Mouse (Mus musculus): ENCODE results near the gene Tex45. TPM values are rescaled to one million over a fixed set of nuclear protein-coding genes. Genes with fewer than 3 reads are reported as not detected.

The Tex45 gene
- polyA plus RNA-seq, 1 experiment from 2014 or later, result not detected

- peaks cover 9% of the 10 kb centered on the region; the same call in 1 of the 2 replicates for H3K4me1 ChIP-seq
- no peak overlapping the region for H3K9ac ChIP-seq
- H3K27ac ChIP-seq, result no peak overlapping the region
- no peaks in the 10 kb centered on the region for H3K9me3 ChIP-seq
- no peaks in the 10 kb centered on the region for H3K27me3 ChIP-seq
- no peak overlapping the region for H3K4me2 ChIP-seq (replicated peaks)
- 53% methylated on average over 5 of the region's 5 CpGs for WGBS
- no peak overlapping the region for H3K4me3 ChIP-seq
- peak; percentile 44 for ATAC-seq (ENCODE audit: low FRiP score, low read depth)
- peaks cover 5% of the 10 kb centered on the region for H3K36me3 ChIP-seq
Measured at GRCm38 (mm10) chr8:3464309-3464708, 6.4 kb upstream of the Tex45 start.

- peak; percentile 91 for ATAC-seq (ENCODE audit: low FRiP score, low read depth)
- Histone ChIP-seq H3K4me1 (peaks cover 12% of the 10 kb centered on the region; the same call in 1 of the 2 replicates), H3K9ac (peak within 1 kb of the TSS; percentile 71), H3K36me3 (no peaks in the 10 kb centered on the region), H3K9me3 (no peaks in the 10 kb centered on the region), H3K27me3 (no peaks in the 10 kb centered on the region), H3K4me3 (peak within 1 kb of the TSS; percentile 53), H3K27ac (peak within 1 kb of the TSS; percentile 73; the same call in 1 of the 2 replicates), H3K4me2 (replicated peaks) (peak within 1 kb of the TSS; percentile 67)
- WGBS, result 7% methylated on average over 32 of the region's 32 CpGs
Measured at GRCm38 (mm10) chr8:3467006-3467885, 3.4 kb upstream of the Tex45 start, which contains the start of gene Pex11g. Gene Pex11g, minus strand, starts transcription at chr8:3467680.

GRCm38 (mm10) chr8:3467886-3468545 lies 2.6 kb upstream of the Tex45 start:
- Histone ChIP-seq H3K36me3 (no peaks in the 10 kb centered on the region), H3K9ac (peak overlapping the region; percentile 71), H3K4me1 (peaks cover 12% of the 10 kb centered on the region; the same call in 1 of the 2 replicates), H3K4me2 (replicated peaks) (peak overlapping the region; percentile 67), H3K27me3 (no peaks in the 10 kb centered on the region), H3K4me3 (peak overlapping the region; percentile 53), H3K27ac (peak overlapping the region; percentile 73; the same call in 1 of the 2 replicates), H3K9me3 (no peaks in the 10 kb centered on the region)
- ATAC-seq (ENCODE audit: low FRiP score, low read depth), result no peak
- WGBS, result 53% methylated on average over 9 of the region's 9 CpGs

GRCm38 (mm10) chr8:3468838-3469237 lies 1.8 kb upstream of the Tex45 start:
- H3K9ac ChIP-seq, result no peak overlapping the region
- H3K36me3 ChIP-seq, result no peaks in the 10 kb centered on the region
- 93% methylated on average over 1 of the region's 1 CpGs for whole genome bisulfite sequencing
- H3K4me1 ChIP-seq, result peaks cover 12% of the 10 kb centered on the region; the same call in 1 of the 2 replicates
- H3K9me3 ChIP-seq, result no peaks in the 10 kb centered on the region
- H3K4me3 ChIP-seq, result no peak overlapping the region
- no peak overlapping the region for H3K27ac ChIP-seq
- H3K27me3 ChIP-seq, result no peaks in the 10 kb centered on the region
- ATAC-seq (ENCODE audit: low FRiP score, low read depth), result no peak
- no peak overlapping the region for H3K4me2 ChIP-seq (replicated peaks)

- peak overlapping the region; percentile 32 for H3K4me3 ChIP-seq
- no peak for ATAC-seq (ENCODE audit: low FRiP score, low read depth)
- H3K4me1 ChIP-seq, result peaks cover 6% of the 10 kb centered on the region; the same call in 1 of the 2 replicates
- WGBS, result 21% methylated on average over 37 of the region's 37 CpGs
- H3K36me3 ChIP-seq, result no peaks in the 10 kb centered on the region
- no peak overlapping the region for H3K27ac ChIP-seq
- H3K27me3 ChIP-seq, result peaks cover 16% of the 10 kb centered on the region
- no peaks in the 10 kb centered on the region for H3K9me3 ChIP-seq
- H3K4me2 ChIP-seq (replicated peaks), result peak overlapping the region; percentile 56
- H3K9ac ChIP-seq, result peak overlapping the region; percentile 40
Measured at GRCm38 (mm10) chr8:3475715-3476429, 5.2 kb downstream of the Tex45 start.

- no peaks in the 10 kb centered on the region for H3K36me3 ChIP-seq
- H3K4me1 ChIP-seq, result peaks cover 6% of the 10 kb centered on the region; the same call in 1 of the 2 replicates
- no peak overlapping the region for H3K27ac ChIP-seq
- ATAC-seq (ENCODE audit: low FRiP score, low read depth), result no peak
- H3K9me3 ChIP-seq, result no peaks in the 10 kb centered on the region
- no peak overlapping the region for H3K4me3 ChIP-seq
- H3K9ac ChIP-seq, result no peak overlapping the region
- peaks cover 16% of the 10 kb centered on the region for H3K27me3 ChIP-seq
- no peak overlapping the region for H3K4me2 ChIP-seq (replicated peaks)
- WGBS, result 76% methylated on average over 4 of the region's 4 CpGs
Measured at GRCm38 (mm10) chr8:3480221-3480785, 9.6 kb downstream of the Tex45 start.

- Histone ChIP-seq H3K4me2 (replicated peaks) (no peak overlapping the region), H3K4me1 (no peaks in the 10 kb centered on the region), H3K4me3 (no peak overlapping the region), H3K27me3 (peaks cover 4% of the 10 kb centered on the region; the same call in 1 of the 2 replicates), H3K36me3 (no peaks in the 10 kb centered on the region), H3K9me3 (no peaks in the 10 kb centered on the region), H3K27ac (no peak overlapping the region), H3K9ac (no peak overlapping the region)
- ATAC-seq (ENCODE audit: low FRiP score, low read depth), result no peak
- 65% methylated on average over 5 of the region's 5 CpGs for WGBS
Measured at GRCm38 (mm10) chr8:3481605-3482004, 10.9 kb downstream of the Tex45 start.

- H3K4me2 ChIP-seq (replicated peaks), result no peak overlapping the region
- no peak overlapping the region for H3K27ac ChIP-seq
- H3K4me3 ChIP-seq, result no peak overlapping the region
- H3K4me1 ChIP-seq, result no peaks in the 10 kb centered on the region
- peaks cover 3% of the 10 kb centered on the region; the same call in 1 of the 2 replicates for H3K27me3 ChIP-seq
- ATAC-seq (ENCODE audit: low FRiP score, low read depth), result no peak
- no peaks in the 10 kb centered on the region for H3K36me3 ChIP-seq
- H3K9me3 ChIP-seq, result no peaks in the 10 kb centered on the region
- H3K9ac ChIP-seq, result no peak overlapping the region
- 86% methylated on average over 22 of the region's 22 CpGs for WGBS
Measured at GRCm38 (mm10) chr8:3482240-3482740, 11.6 kb downstream of the Tex45 start.

- no peak for ATAC-seq (ENCODE audit: low FRiP score, low read depth)
Measured at GRCm38 (mm10) chr8:3483546-3483945, 12.9 kb downstream of the Tex45 start.

GRCm38 (mm10) chr8:3485192-3485591 lies 14.5 kb downstream of the Tex45 start:
- H3K9me3 ChIP-seq, result no peaks in the 10 kb centered on the region
- H3K4me1 ChIP-seq, result no peaks in the 10 kb centered on the region
- no peak overlapping the region for H3K27ac ChIP-seq
- no peak overlapping the region for H3K9ac ChIP-seq
- H3K4me2 ChIP-seq (replicated peaks), result no peak overlapping the region
- no peaks in the 10 kb centered on the region for H3K27me3 ChIP-seq
- no peaks in the 10 kb centered on the region for H3K36me3 ChIP-seq
- no peak overlapping the region for H3K4me3 ChIP-seq
- no peak for ATAC-seq (ENCODE audit: low FRiP score, low read depth)
- 19% methylated on average over 5 of the region's 5 CpGs for WGBS

More at GRCm38 (mm10) chr8:3483546-3483945, 12.9 kb downstream of the Tex45 start:
- Histone ChIP-seq H3K4me1 (no peaks in the 10 kb centered on the region), H3K9ac (no peak overlapping the region), H3K36me3 (no peaks in the 10 kb centered on the region), H3K27me3 (no peaks in the 10 kb centered on the region), H3K9me3 (no peaks in the 10 kb centered on the region), H3K27ac (no peak overlapping the region), H3K4me3 (no peak overlapping the region), H3K4me2 (replicated peaks) (no peak overlapping the region)
- WGBS, result 82% methylated on average over 7 of the region's 7 CpGs
